Comparison of ENCODE assay signal across 22 mouse cellular contexts in the genomic region with DNA sequence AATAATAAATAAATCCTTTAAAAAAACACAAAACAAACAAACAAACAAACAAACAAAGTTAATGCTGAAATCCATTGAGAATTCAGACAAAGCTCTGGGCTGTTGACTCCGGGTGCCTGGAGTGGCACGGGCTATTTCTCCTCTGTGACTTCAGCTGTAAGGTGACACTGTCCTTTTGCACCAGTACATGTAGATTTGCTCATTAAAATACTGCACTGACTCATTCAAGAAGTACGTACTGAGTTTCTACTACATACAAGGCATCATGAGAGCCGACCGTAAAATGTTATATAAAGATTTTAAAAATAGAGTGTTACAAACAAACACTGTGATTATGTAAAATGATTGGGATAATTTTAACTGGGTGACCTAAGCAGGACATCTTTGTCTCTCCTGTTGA.
"Had no signal": no experiment of that assay in that cellular context is flagged by ENCODE, and none has a peak within 500 bp of the region (broad histone marks: within the 10 kb centered on the region; RNA-seq: fewer than 3 reads in every experiment).

No protein-coding gene starts in this region.

- H3K27me3 ChIP-seq: heart, embryonic 12.5 days; hindbrain, embryonic 13.5 days; hindbrain, embryonic 15.5 days; kidney, embryonic 15.5 days; limb, embryonic 13.5 days; limb, embryonic 15.5 days; liver, embryonic 12.5 days had no signal

- H3K9me3 ChIP-seq: heart, embryonic 10.5 days; heart, embryonic 12.5 days; hindbrain, embryonic 13.5 days; hindbrain, embryonic 15.5 days; kidney, embryonic 15.5 days; limb, embryonic 13.5 days; limb, embryonic 15.5 days; liver, embryonic 12.5 days had no signal

- H3K9ac ChIP-seq: forebrain, postnatal 0 days; heart, embryonic 12.5 days; hindbrain, embryonic 13.5 days; hindbrain, embryonic 15.5 days; kidney, embryonic 15.5 days; limb, embryonic 13.5 days; limb, embryonic 15.5 days; liver, embryonic 12.5 days; liver, embryonic 14.5 days had no signal

- H3K4me2 ChIP-seq: heart, embryonic 12.5 days; hindbrain, embryonic 13.5 days; hindbrain, embryonic 15.5 days; kidney, embryonic 15.5 days; limb, embryonic 13.5 days; limb, embryonic 15.5 days; liver, embryonic 12.5 days had no signal

- H3K27ac ChIP-seq: heart, embryonic 10.5 days; hindbrain, embryonic 13.5 days; hindbrain, embryonic 15.5 days; hindbrain, postnatal 0 days; kidney, embryonic 15.5 days; kidney, postnatal 0 days; limb, embryonic 13.5 days; limb, embryonic 15.5 days; liver, embryonic 12.5 days; liver, embryonic 14.5 days had no signal

- DNase-seq: forebrain, postnatal 0 days; heart, postnatal 14 days; kidney, adult 11 months; kidney, adult 2 months; kidney, adult 9 months; kidney, postnatal 14 days; kidney, postnatal 36 days; layer of hippocampus, adult 9-11 months; layer of hippocampus, postnatal 36 days; left cerebral cortex, postnatal 4 days had no signal

- H3K4me1 ChIP-seq: hindbrain, embryonic 13.5 days; liver, embryonic 12.5 days had no signal

- H3K36me3 ChIP-seq: heart, embryonic 10.5 days; heart, embryonic 12.5 days; hindbrain, embryonic 13.5 days; hindbrain, embryonic 15.5 days; kidney, embryonic 15.5 days; limb, embryonic 13.5 days; limb, embryonic 15.5 days; liver, embryonic 12.5 days had no signal

- ATAC-seq: forebrain, postnatal 0 days; hindbrain, postnatal 0 days; intestine, embryonic 16.5 days; liver, embryonic 12.5 days had no signal

- H3K4me3 ChIP-seq: heart, embryonic 10.5 days; heart, embryonic 12.5 days; hindbrain, embryonic 13.5 days; hindbrain, embryonic 15.5 days; kidney, embryonic 15.5 days; limb, embryonic 13.5 days; limb, embryonic 15.5 days; liver, embryonic 12.5 days had no signal
